Mouse (Mus musculus): ENCODE measurements around the gene Mov10.

GRCm38 (mm10) chr3:104777342-104777741 is 41.0 kb downstream of the Mov10 start:
- peak; percentile 70 for TF ChIP-seq CTCF (IDR thresholded peaks at IDR 0.05; ENCODE audit: low read depth)
- TF ChIP-seq EP300 (optimal IDR thresholded peaks at IDR 0.05), result no peak

All from stomach, postnatal 0 days (tissue).